Mouse (Mus musculus) heart, adult 18-20 months (tissue): ENCODE data around the gene Abcb1b. TPM values are rescaled to one million over a fixed set of nuclear protein-coding genes. Genes with fewer than 3 reads are reported as not detected.

Experiments
- total RNA-seq, 2 experiments: library from RNA; stranded (reverse); gene quantifications; 2 replicates each; pipeline ENCODE4 v1.2.3; 2021

Abcb1b gene
- total RNA-seq, 2 experiments from 2014 or later, result 5.2 to 6.6 TPM

Other genes starting within 250 kb of the Abcb1b start
- under 1 TPM; 0.20 to 0.46 TPM for gene Rundc3b, start 175.2 kb upstream of the Abcb1b start, total RNA-seq
- gene Abcb1a, start 138.1 kb upstream of the Abcb1b start, total RNA-seq, result 1 to 10 TPM; 7.2 to 7.4 TPM
- gene Abcb4, start 95.6 kb downstream of the Abcb1b start, total RNA-seq, result 10 to 100 TPM; 18.7 to 21.0 TPM
- 10 to 100 TPM; 19.5 to 20.5 TPM for gene Crot, start 199.2 kb downstream of the Abcb1b start, total RNA-seq